Mouse (Mus musculus) Patski (cell line): ENCODE results near the gene Hes7. TPM values are rescaled to one million over a fixed set of nuclear protein-coding genes. Genes with fewer than 3 reads are reported as not detected.

Source experiments
- ATAC-seq: fragments of 100-300 bp; one replicate; pipeline ENCODE4 v1.8.0; 2021
- CTCF ChIA-PET: fragments of 350-600 bp; sonication (Branson Sonifier 250); formaldehyde crosslinking; loops from one replicate; lab custom pipeline; 2022; ENCODE audit warnings: inconsistent platforms; lab: Charles Lee
- POLR2A ChIA-PET: fragments of 350-600 bp; sonication (Branson Sonifier 250); formaldehyde crosslinking; loops from one replicate; lab custom pipeline; 2022; ENCODE audit warnings: antibody characterized with exemption, inconsistent platforms; lab: Charles Lee
- DNase-seq: peaks from one replicate; pipeline ENCODE4 v3.0.0-alpha.2; 2011; ENCODE audit warnings: low read depth, low spot score
- H3K27me3 ChIP-seq: fragments of 371-371 bp; one replicate; pipeline ENCODE4 v1.5.1; 2021
- CTCF ChIP-seq: fragments of 100-300 bp; IDR thresholded peaks from one replicate; pipeline ENCODE4 v1.5.1; 2021
- in situ Hi-C: fragments of 300-500 bp; cut with MboI; formaldehyde crosslinking; loops from 3 replicates; pipeline ENCODE4 v1.11.1; 2018; ENCODE audit warnings: low pct_unique_long_range_greater_than_20kb, mixed read lengths
- polyA plus RNA-seq: library from polyadenylated mRNA; unstranded; gene quantifications from one replicate; pipeline ENCODE4 v1.2.3, GENCODE M21; 2021

Gene Hes7
- polyA plus RNA-seq, 1 experiment from 2014 or later: 0.53 TPM

DNA sequence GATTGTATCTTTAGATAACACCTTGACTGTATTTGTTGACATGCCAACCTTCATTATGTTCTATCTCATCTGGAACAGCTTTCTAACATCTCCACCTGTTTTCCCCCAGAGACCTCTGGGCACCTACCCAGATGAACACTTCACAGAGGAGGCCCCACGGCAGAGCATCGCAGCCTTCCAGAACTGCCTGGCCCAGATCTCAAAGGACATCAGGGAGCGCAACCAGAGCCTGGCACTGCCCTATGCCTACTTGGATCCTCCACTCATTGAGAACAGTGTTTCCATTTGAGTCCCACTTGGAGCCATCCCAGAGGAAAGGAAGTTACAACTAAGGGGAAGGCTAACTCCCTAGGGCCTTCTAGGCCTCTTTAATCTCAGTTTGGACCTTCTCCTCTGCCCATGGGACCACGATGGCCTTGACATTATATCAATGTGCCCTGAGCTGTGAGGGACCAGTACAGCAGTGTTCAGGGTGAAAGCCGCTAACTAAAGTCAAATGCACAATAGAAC, 28.3 kb downstream of the Hes7 start:
- CTCF ChIA-PET: no interaction called here
- ATAC-seq (no peak), DNase-seq (no peak)
- no peak for TF ChIP-seq CTCF
- in situ Hi-C loops: no loop called here
- H3K27me3 ChIP-seq: peaks cover 14% of the 10 kb centered on the region
- POLR2A ChIA-PET: no interaction called here

DNA sequence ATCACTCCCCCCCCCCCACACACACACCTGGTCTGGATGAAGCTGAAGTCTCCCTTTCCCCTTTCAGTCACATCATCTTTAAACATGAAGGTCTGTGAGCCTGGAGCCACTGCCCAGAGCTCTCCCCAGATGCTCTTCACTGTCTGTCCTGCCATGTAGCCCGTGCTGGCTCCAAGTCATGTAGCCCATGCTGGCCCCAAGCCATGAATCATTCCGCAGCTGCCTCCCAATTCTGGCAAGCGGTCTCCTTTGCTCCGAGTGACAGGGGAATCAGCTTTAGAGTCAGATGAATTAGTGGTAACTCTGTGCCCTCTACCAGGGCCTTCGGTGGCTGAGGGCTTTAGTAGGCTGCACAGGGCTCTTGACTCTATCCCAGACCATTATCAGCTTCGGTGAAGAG, 29.5 kb downstream of the Hes7 start:
- no peak for TF ChIP-seq CTCF
- peaks cover 17% of the 10 kb centered on the region for H3K27me3 ChIP-seq
- in situ Hi-C loops: no loop called here
- ATAC-seq (no peak), DNase-seq (no peak)
- ChIA-PET POLR2A (interaction anchor here (0.7 kb wide), 1 partner anchor 24 kb away, joined by 5 read pairs; no protein-coding TSS in a partner anchor), CTCF (interaction anchor here (1.3 kb wide), 1 partner anchor 35 kb away, joined by 3 read pairs; no protein-coding TSS in a partner anchor)

DNA sequence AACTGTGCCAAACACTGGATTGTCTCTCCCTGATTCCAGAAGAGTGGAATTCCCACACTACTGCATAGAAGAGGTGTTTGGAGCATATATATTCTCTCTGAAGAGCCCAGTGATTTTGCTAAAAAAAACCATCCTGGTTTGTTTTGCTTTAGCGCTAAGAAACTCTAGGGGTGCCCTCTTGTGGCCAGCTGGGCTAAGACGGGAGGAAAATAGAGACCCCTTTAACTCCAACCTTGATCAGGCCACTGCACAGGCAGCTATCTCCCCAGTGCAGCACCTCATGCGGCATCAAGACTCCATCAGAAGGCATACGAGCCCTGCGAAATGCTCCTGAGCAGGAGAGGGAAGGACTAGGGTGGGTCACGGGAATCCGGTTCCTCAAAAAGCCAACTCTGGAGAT, 30.2 kb downstream of the Hes7 start:
- in situ Hi-C loops: no loop called here
- POLR2A ChIA-PET: interaction anchor here (0.6 kb wide), 1 partner anchor 20 kb away, joined by 3 read pairs; no protein-coding TSS in a partner anchor
- CTCF ChIA-PET: interaction anchor here (1.3 kb wide), 1 partner anchor 34 kb away, joined by 3 read pairs; no protein-coding TSS in a partner anchor
- no peak for ATAC-seq
- no peak for DNase-seq
- peaks cover 24% of the 10 kb centered on the region for H3K27me3 ChIP-seq
- TF ChIP-seq CTCF: peak; percentile 78

DNA sequence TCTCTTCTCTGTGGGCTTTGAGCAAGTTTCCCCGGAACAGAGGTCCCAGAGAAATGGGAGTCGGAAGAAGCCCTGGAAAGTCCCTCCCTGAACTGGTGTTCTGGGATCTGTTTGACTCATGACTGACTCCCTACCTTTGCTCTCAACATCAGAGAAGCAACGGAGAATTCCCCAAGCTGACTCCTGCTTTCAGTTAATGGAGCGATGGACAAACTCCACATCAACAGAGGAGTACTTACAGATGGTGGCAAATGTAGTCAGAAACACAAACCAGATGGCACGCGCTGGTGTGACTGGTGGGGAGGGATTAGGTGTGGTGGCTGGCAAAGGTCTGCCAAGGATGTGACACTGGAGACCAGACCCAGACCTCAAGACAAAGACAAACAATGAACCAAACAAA, 30.8 kb downstream of the Hes7 start:
- no peak for DNase-seq
- ChIA-PET CTCF (interaction anchor here (1.3 kb wide), 1 partner anchor 34 kb away, joined by 3 read pairs; no protein-coding TSS in a partner anchor), POLR2A (interaction anchor here (0.6 kb wide), 1 partner anchor 19 kb away, joined by 3 read pairs; no protein-coding TSS in a partner anchor)
- ATAC-seq: no peak
- TF ChIP-seq CTCF: no peak
- peaks cover 27% of the 10 kb centered on the region for H3K27me3 ChIP-seq
- in situ Hi-C loops: no loop called here

DNA sequence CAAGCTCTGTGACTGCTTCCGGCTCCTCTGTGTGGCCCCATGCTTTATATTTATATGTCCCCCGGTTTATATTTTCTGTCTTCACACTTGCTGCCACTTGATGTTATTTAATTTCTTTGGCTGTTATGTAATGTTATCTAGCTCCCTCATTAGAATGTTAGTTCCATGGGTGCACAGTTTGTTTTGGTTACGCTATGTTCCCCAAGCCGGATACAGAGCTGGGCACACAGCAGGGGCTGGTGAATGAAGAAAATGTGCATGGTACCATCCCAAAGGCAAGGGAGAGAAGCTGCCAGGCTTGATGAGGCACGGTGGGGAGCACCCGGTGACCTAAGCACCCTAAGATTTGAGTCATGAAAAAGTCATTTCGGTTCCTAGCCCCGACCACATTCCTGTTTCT, 33.6 kb downstream of the Hes7 start:
- ChIA-PET POLR2A (no interaction called here), CTCF (interaction anchor here (1.3 kb wide), 1 partner anchor 9 kb away, joined by 3 read pairs; no protein-coding TSS in a partner anchor)
- no peak for TF ChIP-seq CTCF
- H3K27me3 ChIP-seq: peaks cover 39% of the 10 kb centered on the region
- in situ Hi-C loops: no loop called here
- DNase-seq (no peak), ATAC-seq (no peak)

DNA sequence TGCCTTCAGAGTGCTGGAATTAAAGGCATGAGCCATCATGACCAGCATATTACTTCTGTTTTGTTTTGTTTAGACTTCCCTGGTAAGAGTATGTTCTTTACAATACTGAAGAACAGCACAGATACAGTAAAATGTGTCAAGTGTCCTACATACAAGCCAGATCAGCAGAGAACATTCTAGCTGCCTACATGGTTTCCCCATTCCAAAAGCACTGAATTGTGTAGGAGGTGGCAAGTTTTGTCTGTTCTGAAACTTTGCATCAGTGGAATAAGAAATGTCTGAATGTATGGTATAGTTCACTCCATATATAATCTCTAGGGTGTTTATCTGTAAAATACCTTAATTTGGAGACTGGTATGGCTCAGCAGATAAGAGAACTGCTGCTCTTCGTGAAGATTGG, 35.1 kb downstream of the Hes7 start:
- peaks cover 36% of the 10 kb centered on the region for H3K27me3 ChIP-seq
- no peak for ATAC-seq
- ChIA-PET POLR2A (no interaction called here), CTCF (no interaction called here)
- in situ Hi-C loops: no loop called here
- DNase-seq: no peak
- TF ChIP-seq CTCF: no peak

DNA sequence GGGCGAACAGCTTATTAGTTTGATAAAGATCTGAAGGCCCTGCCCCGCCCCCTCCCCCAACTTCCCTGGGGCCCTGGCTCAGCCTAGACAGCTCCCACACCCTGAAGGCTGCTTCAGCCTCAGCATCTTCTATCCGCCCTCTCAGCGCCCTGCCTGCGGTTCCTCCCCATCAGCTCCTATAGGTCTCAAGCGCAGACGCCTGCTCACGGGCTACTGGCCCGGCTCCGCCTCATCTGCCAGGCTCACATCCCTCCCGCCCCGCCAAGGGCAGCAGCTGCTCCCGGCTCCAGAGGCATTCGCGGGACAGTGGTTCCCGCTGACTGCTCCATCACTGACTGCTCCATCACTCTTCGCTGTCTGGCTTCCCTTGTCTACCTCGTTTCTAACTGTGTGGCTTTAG, 36.6 kb downstream of the Hes7 start, which contains the start of gene Alox12b:
Gene Alox12b, plus strand, starts transcription at position 190 of the 400 bp plus-strand sequence.
- TF ChIP-seq CTCF: no peak
- DNase-seq: no peak
- POLR2A ChIA-PET: no interaction called here
- CTCF ChIA-PET: no interaction called here
- H3K27me3 ChIP-seq: peaks cover 43% of the 10 kb centered on the region
- no peak for ATAC-seq
- in situ Hi-C loops: no loop called here

DNA sequence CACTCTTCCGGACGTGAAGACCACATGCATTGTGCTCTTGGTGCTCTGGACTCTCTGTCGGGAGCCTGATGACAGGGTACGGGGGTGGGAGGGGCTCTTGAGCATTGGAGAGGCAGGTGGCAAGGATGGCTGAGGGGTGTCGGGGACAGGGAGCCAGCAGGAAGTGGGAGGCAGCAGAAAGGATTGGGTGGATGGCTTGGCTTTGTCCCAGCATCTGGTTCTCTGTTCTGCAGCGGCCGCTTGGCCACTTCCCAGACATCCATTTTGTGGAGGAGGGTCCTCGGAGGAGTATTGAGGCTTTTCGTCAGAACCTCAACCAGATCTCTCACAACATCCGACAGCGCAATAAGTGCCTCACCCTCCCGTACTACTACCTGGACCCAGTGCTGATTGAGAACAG, 49.1 kb downstream of the Hes7 start:
- ATAC-seq (no peak), DNase-seq (no peak)
- no peak for TF ChIP-seq CTCF
- in situ Hi-C loops: no loop called here
- CTCF ChIA-PET: no interaction called here
- POLR2A ChIA-PET: no interaction called here
- peaks cover 16% of the 10 kb centered on the region for H3K27me3 ChIP-seq

DNA sequence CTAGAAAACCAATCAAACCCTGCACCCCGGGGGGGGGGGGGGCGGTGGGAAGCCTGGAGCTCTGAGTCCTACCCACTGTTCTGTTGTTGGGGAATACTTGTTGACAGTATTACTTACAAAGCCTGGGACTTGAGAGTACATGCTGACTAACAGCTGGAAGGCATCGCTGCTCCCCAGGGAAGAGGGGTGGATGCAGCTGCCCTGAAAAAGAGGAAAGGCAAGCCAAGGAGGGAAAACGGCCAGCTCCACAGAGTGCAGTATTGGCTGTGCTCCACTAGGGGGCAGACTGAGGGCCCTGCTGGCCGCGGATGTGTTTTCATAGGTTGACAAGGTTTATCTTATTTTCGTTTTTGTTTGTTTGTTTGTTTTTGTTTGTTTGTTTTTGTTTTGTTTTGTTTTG, 51.4 kb downstream of the Hes7 start:
- DNase-seq (no peak), ATAC-seq (no peak)
- TF ChIP-seq CTCF: no peak
- POLR2A ChIA-PET: interaction anchor here (0.5 to 0.7 kb wide), 3 partner anchors 256 to 1744 kb away, joined by 3 to 4 read pairs (median 3); no protein-coding TSS in a partner anchor
- H3K27me3 ChIP-seq: no peaks in the 10 kb centered on the region
- in situ Hi-C loops: no loop called here
- CTCF ChIA-PET: interaction anchor here (1.0 to 1.2 kb wide), 2 partner anchors 11 to 76 kb away, joined by 3 read pairs; no protein-coding TSS in a partner anchor

DNA sequence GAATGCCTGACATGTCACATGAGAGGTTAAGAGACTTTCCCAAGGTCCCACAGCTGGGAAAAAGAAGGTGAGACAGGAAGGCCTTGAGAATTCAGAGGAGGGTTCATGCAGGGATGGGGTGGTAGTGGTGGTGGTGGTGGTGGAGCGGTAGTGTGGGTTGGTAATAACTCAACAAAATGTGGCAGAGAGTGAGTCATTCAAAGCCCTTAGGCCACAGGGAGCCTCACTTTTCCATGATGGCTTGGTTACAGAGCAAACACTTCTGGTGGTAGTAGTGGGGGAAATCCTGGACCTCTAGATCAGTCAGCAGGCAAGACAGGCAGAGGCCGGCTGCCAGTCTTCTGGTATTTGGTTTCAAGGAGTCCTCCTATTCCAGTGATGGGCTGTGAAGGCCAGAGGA, 52.4 kb downstream of the Hes7 start:
- no peak for TF ChIP-seq CTCF
- POLR2A ChIA-PET: no interaction called here
- H3K27me3 ChIP-seq: no peaks in the 10 kb centered on the region
- CTCF ChIA-PET: no interaction called here
- in situ Hi-C loops: no loop called here
- no peak for DNase-seq
- no peak for ATAC-seq

Other genes with a start within 250 kb of the Hes7 start
- 70.3 TPM for gene Ndel1, start 248.5 kb upstream of the Hes7 start, polyA plus RNA-seq
- not detected for gene Rnf222, start 231.9 kb upstream of the Hes7 start, polyA plus RNA-seq
- 909 TPM for gene Rpl26, start 218.8 kb upstream of the Hes7 start, polyA plus RNA-seq
- not detected for gene Odf4, start 193.3 kb upstream of the Hes7 start, polyA plus RNA-seq
- gene Arhgef15, start 162.9 kb upstream of the Hes7 start, polyA plus RNA-seq: 0.21 TPM
- 7.2 TPM for gene Slc25a35, start 152.3 kb upstream of the Hes7 start, polyA plus RNA-seq
- gene Rangrf, start 145.2 kb upstream of the Hes7 start, polyA plus RNA-seq: 28.0 TPM
- gene Pfas, start 111.9 kb upstream of the Hes7 start, polyA plus RNA-seq: 12.9 TPM
- 44.1 TPM for gene Ctc1, start 104.5 kb upstream of the Hes7 start, polyA plus RNA-seq
- gene Aurkb, start 74.8 kb upstream of the Hes7 start, polyA plus RNA-seq: 34.1 TPM
- 15.9 TPM for gene Borcs6, start 60.7 kb upstream of the Hes7 start, polyA plus RNA-seq
- 56.9 TPM for gene Tmem107, start 49.6 kb upstream of the Hes7 start, polyA plus RNA-seq
- 62.4 TPM for gene Vamp2, start 31.9 kb upstream of the Hes7 start, polyA plus RNA-seq
- 10.8 TPM for gene Per1, start 25.2 kb upstream of the Hes7 start, polyA plus RNA-seq
- 0.96 TPM for gene 9130213A22Rik, start 2.2 kb downstream of the Hes7 start, polyA plus RNA-seq
- gene Aloxe3, start 5.5 kb downstream of the Hes7 start, polyA plus RNA-seq: 0.36 TPM
- not detected for gene Alox12b, start 36.6 kb downstream of the Hes7 start, polyA plus RNA-seq
- not detected for gene Alox8, start 77.4 kb downstream of the Hes7 start, polyA plus RNA-seq
- not detected for gene Gucy2e, start 116.6 kb downstream of the Hes7 start, polyA plus RNA-seq
- 21.1 TPM for gene Cntrob, start 203.4 kb downstream of the Hes7 start, polyA plus RNA-seq
- gene Trappc1, start 203.6 kb downstream of the Hes7 start, polyA plus RNA-seq: 84.6 TPM
- gene Kcnab3, start 205.9 kb downstream of the Hes7 start, polyA plus RNA-seq: 1.6 TPM
- gene Rnf227, start 220.1 kb downstream of the Hes7 start, polyA plus RNA-seq: 7.4 TPM
- 295 TPM for gene Chd3, start 249.0 kb downstream of the Hes7 start, polyA plus RNA-seq